Mouse (Mus musculus) heart, adult 2 months (tissue): ENCODE data around the gene Grik3.

ENCODE experiments used
- CTCF ChIP-seq: fragments of 200-600 bp; IDR thresholded peaks from 2 replicates; pipeline ENCODE4 v1.8.1; 2022; ENCODE audit warnings: antibody characterized with exemption, mild to moderate bottlenecking, moderate library complexity
- POLR2A ChIP-seq: fragments of 200-500 bp; IDR thresholded peaks from 2 replicates; pipeline ENCODE4 v1.6.1; 2011; ENCODE audit warnings: mild to moderate bottlenecking, low read depth, low read length, control low read depth; ENCODE audit not compliant: insufficient read depth

- no peak for TF ChIP-seq CTCF
- TF ChIP-seq POLR2A = no peak
Measured at GRCm38 (mm10) chr4:125444366-125444765, 46.1 kb upstream of the Grik3 start.
